Mouse (Mus musculus): ENCODE results near the gene Gramd4. TPM values are rescaled to one million over a fixed set of nuclear protein-coding genes. Genes with fewer than 3 reads are reported as not detected.
"Not testable (repeated sequence)": the region's sequence is repeated elsewhere in the genome, so short reads cannot be mapped to it uniquely, and the experiment has no call there.

Gene Gramd4
- polyA plus RNA-seq, 1 experiment = 25.4 TPM

DNA sequence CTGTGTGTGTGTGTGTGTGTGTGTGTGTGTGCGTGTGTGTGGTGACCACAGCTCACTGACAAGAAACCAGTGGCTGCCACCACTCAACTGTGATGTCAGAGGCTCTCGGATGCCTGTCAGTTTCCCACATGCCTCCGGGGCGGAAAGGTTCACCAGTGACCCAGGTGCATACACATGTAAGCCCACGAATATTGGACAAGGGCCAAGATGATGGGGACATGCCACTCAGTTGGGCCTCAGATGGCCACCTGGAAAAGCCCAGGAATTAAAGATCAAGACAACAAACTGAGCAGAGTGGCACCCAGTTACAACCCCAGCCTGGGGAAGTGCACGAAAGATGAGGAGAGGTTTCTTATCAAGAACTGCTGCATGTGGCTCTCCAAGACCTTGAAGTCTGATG, 115.0 kb downstream of the Gramd4 start:
- WGBS = 46% methylated on average over 6 of the region's 6 CpGs
- no peak for DNase-seq (ENCODE audit: low read depth, low spot score)

DNA sequence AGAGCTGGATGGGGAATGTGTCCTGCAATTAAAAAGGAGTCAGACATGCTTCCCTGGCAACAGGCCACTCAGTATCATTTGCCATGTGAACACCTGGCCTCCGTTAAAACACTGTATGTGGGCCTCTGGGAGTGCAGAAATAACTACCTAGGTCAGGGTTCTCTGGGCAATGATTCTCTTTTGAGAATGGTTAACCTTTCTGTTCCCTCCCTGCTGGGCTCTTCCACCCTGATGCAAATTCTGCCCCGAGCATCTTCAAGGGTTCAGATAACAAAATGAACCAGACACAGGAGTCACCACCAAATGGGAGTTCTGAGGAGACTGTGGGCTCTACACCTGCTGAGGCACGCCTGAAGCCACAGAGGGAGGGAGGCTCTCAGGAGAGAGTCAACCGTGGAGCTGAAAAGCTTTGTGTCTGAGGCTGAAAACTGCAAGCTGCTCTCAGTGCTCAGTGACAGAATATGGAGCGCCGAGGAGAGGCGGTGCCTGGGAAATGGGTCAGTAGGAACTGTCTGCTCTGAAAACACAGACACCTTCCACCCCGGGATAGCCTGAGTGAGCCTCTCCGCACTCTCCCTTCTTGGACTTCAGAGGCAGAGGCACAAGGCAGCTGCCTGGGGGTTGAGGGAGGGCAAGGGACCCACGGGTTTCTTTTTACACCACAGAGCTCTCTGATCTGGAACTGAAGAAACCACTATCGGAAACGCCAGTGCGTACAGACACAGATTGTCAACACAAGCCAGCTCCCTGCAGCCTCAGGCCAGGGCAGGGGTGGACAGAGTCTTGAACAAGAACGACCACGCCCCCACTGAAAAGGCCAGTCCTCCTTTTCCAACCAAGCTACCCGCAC, 115.9 kb downstream of the Gramd4 start:
- WGBS = 20% methylated on average over 16 of the region's 16 CpGs
- DNase-seq (ENCODE audit: low read depth, low spot score) = no peak

DNA sequence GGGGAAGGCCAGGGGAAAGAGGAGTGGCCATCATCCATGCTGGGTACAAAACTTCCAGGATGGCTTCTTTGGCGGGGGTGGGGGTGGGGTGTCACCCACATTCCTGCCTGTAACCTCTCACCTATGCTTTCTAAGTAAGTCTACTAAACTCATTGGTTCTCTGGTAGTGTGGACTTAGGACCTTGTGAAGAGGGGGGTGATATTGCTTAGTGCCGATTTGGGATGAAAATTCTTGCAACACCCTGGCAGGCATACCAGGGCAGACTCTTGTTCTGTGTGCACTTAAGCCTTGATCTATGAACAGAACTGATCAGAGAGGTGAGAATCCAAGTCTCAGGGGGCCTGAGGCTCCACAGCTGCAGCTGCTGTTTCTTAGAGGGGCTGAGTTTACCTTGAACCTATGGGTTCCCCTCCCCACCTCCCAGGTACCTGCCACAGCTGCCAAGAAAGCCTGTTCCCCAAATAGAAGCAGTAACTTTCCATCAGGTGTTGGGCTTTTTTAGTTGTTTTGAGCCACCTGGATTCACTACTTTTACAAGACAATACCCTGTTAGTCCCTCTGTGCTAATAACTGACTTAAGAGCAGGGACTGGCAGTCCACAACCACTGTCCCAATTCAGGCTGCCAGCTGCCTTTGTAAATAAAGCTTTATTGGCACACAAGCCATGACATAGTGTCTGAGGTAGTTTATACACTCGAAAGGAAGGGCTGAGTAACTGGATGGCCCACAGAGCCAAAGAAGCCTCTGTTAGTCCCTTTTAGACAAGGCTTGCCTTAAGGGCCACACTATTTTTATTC, 118.0 kb downstream of the Gramd4 start:
- WGBS = 35% methylated on average over 3 of the region's 3 CpGs
- no peak for DNase-seq (ENCODE audit: low read depth, low spot score)

DNA sequence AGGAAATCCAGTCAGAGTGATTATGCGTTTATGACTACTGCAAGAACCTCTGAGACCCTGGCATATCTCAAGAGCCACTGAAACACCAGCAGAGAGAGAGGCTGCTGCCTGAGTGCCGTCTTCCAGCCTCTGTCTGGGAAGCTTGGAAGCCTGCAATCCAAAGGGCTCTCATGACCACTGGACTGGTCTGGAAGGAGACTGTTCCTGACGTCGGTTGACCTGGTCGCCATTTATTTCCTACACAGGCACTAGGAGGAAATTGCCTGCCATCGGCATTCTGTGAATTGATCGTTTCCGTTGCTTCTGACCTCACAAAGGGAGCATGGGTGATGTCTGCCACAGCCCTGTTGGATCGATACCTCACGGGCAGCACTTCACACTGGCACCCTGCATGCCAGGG, 118.7 kb downstream of the Gramd4 start:
- no peak for DNase-seq (ENCODE audit: low read depth, low spot score)
- WGBS = 74% methylated on average over 10 of the region's 10 CpGs

DNA sequence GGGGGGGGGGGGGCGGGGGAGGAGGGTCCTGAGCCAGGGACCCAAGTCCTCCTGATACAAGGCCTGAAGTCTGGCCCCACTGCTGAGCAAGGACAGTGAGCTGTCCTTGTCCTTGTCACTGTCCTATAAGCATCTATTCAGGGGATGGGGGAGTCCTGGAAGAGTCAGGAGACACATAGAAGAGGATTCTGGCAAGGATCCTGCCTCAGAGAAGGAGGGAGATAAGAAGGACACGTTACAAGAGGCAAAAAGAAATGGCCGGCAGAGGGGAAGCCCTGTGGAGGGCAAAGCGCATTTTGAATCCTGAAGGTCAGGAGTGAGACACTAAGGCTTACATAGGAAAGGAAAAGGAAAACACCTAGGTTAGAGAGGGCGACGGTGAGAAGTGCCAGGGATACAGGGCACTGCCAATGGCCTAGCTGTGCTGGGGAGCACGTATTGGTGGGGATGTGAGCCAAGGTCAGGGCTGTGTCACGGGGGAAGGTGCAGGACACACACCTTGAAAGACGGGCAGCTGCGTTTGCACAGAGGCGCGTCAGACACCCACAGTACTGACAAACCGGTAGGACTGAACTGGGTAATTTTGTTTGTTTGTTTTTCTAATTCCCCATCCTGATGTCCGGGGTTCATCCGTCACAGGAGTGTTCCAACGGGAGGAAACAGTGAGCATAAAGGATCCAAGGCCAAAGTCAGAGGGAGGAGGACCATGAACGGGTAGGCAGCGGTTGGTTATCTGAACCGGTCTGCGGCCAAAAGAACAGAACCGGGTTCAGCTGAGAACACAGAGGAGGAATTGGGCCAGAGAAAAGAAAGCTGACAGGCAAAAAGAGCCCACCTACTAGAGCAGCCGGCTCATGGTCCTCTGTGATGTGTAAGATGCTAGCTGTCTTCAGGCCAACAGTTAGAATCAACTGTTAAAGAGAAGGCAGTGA, 119.5 kb downstream of the Gramd4 start:
- 32% methylated on average over 22 of the region's 22 CpGs for WGBS

DNA sequence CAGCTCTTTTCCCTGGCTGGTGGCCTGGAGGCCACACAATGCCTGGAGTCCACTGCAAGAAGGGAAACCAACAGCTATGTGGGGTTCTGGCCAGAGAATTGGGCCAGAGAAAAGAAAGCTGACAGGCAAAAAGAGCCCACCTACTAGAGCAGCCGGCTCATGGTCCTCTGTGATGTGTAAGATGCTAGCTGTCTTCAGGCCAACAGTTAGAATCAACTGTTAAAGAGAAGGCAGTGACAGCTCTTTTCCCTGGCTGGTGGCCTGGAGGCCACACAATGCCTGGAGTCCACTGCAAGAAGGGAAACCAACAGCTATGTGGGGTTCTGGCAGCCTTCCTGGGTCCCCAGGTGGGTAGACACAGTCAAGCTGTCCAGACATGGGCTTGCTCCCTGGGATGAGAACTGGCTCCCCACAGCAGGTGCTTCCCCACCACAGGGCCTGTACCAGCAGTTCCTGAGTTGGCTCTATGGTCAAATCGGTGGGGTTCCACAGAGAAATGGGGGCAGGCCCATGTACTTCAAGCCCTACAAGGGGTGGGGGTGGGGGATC, 120.3 kb downstream of the Gramd4 start:
- DNase-seq (ENCODE audit: low read depth, low spot score) = not testable (repeated sequence)
- 81% methylated on average over 2 of the region's 2 CpGs for WGBS

More for the DNA sequence above, 119.5 kb downstream of the Gramd4 start:
- DNase-seq (ENCODE audit: low read depth, low spot score) = no peak

DNA sequence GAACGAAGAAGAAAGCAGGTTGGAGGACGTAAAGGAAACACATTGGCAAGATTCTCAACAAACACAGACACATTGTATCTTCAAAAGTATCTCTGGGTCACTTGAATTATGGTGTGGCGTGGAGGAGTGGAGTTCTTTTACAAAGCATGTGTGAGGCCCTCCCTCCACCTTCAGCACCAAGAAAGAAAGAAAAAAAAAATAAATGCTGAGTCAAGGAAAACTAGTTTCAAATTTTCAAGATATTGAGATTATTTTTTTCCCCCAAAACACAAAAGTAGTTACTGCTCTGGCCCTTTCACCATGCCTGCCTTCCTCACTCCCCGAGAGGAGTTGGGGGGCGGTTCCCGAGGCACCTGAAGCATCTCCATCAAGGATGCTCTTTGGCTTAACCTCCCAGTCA, 121.1 kb downstream of the Gramd4 start:
- no peak for DNase-seq (ENCODE audit: low read depth, low spot score)
- 90% methylated on average over 6 of the region's 6 CpGs for WGBS

DNA sequence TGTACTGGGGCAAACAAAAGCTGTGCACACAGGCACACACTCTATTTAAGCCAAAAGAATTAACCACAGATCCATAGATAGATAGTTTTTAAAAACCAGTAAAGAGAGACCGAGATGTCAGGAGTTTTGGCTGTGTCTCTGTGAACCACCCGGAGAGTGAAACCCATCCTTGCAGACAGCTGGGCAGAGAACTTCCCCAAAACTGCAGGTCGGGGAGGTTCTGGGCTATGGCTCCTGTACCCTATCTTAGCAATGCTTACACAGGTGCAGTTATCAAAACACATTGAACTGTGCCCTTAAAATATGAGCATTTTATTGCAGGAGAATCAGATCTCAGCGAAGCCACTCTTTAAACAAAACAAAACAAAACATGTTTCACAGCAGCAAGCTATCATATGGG, 122.9 kb downstream of the Gramd4 start:
- WGBS = 17% methylated on average over 4 of the region's 4 CpGs
- DNase-seq (ENCODE audit: low read depth, low spot score) = no peak

DNA sequence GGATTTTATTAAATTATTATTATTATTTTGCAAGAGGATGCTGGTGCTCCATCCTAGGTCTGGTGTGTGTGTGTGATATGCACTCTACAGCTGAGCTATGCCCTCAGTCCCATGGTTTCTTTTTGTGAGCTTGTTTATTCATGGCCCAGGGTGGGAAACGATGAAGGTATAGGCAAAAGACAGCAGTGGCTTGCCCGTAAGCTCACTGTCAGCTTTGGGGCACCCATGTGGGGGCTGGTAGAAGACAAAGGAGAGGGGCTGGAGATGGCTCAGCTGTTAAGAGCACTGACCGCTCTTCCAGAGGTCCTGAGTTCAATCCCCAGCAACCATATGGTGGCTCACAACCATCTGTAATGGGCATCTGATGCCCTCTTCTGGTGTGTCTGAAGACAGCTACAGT, 123.8 kb downstream of the Gramd4 start:
- DNase-seq (ENCODE audit: low read depth, low spot score) = not testable (repeated sequence)
- WGBS = 87% methylated on average over 3 of the region's 3 CpGs

DNA sequence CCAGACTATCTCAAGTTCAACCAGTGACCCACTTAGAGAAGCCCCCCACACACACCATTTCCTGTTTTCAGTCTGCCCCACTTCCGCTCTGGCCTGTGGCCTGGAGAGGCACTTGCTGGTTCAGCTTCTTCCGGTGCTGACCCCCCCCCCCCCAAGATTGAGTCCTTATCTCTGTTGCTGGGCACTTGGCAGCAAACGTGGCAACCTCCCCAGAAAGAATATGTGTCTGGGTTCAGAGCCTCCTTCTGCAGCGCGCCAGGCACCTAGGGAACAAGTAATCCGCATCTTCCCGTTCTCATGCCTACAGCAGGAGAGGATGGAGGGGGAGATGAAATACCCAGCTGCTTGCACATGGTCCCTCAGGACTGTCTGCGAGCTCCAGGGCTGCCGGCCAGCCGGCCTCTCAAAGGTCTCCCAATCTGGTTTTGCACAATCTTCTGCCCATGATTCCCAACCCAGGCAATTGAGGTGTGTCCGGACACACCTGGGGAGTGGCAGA, 124.5 kb downstream of the Gramd4 start:
- DNase-seq (ENCODE audit: low read depth, low spot score) = no peak
- WGBS = 6% methylated on average over 11 of the region's 11 CpGs

DNA sequence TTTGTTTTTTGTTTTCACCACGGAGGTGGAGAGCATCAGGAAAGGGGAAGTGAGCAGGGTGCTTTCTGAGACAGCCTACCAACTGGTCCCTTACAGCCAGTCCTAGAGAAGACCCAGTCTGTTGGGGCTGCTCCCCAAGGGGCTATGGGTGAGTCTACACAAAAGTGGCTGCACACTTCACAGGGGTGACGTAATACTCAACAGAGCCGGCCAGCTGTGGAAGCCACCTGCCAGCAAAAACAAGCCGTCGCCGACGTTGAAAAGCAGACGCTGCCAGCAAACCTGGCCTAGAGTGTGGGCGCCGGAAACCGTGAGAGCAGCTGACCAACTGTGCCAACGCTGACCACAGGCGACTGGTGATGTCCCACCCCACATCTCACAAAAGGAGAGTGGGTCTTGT, 125.2 kb downstream of the Gramd4 start:
- DNase-seq (ENCODE audit: low read depth, low spot score) = no peak
- 14% methylated on average over 13 of the region's 13 CpGs for WGBS

DNA sequence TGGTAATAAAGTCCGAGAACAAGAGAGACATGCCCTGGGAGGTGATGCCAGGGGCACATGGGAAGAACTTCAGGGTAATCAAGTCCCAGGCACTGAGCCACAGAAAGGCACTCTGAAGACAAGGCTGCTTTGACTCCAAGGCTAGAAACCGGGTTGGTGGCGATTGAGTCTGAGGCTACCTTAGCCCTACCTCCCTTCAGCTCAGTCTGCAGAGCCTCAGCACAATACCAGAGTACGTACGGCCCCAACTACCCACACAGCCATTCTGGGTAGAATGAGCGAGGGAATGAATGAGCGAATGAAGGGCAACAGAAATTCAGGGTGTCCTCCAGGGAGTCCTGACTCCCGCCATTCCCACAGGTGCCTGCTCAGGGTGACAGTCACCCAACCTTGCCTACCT, 126.0 kb downstream of the Gramd4 start:
- WGBS = 92% methylated on average over 8 of the region's 8 CpGs
- DNase-seq (ENCODE audit: low read depth, low spot score) = no peak

DNA sequence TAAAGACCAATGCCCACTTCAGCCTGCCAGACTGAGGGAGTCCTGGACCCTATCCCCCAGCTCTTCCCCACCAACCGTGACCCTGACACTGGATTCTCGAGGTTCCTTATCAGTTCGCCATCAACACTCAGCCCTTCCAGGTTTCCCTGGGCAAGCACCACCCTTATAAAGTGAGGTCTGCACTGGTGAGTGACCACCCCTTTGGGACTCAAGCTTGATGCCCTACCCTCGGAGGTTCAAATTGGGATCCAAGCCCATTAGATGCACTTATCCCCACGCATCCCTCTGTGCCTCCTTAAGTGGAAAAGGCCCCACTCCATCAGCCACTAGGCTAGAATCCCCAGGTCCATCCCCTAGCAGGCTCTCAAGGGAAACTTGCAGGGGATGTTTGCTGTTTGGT, 126.6 kb downstream of the Gramd4 start:
- WGBS = 56% methylated on average over 5 of the region's 5 CpGs
- DNase-seq (ENCODE audit: low read depth, low spot score) = no peak

DNA sequence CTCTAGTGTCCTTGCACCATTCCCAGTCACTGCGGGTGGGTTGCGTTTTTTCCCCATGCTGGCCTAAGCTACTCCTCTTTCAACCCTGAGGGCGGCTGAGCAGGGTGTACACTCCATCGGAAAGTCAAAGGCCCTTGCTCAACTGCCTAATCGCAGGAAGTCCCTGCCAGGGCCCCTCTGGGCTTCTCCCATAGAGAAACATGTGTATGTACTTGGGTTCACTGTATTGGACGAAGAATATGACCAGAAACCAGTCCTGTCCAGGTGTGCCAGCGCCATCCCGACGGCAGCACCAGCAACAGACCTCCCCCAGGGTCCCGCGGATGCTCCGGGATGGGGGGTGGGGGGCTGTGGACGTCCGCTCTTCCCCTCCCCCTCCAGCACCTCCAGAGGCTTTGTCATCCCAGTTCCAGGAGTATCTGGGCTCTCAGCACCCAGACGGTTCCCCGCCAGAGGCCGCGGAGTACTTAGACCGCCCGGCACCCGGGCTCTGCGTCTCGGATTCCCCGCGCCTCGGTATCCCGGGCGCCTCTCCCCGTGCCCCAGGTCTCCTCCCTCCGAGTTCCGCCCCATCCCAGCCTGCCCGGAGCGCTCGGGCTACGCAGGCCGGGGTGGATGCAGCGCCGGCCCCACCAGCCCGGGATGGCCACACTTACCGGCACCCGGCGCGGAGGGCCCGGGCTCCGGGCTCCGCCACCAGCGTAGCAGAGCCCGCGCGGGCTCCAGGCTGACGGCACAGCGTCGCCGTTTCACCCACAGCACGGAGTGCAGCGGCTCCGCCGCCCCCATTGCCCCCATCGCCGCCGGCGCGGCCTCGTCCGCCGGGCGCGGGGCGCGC, 127.6 kb downstream of the Gramd4 start:
- under 1% methylated on average over 70 of the region's 70 CpGs for WGBS
- DNase-seq (ENCODE audit: low read depth, low spot score) = no peak

DNA sequence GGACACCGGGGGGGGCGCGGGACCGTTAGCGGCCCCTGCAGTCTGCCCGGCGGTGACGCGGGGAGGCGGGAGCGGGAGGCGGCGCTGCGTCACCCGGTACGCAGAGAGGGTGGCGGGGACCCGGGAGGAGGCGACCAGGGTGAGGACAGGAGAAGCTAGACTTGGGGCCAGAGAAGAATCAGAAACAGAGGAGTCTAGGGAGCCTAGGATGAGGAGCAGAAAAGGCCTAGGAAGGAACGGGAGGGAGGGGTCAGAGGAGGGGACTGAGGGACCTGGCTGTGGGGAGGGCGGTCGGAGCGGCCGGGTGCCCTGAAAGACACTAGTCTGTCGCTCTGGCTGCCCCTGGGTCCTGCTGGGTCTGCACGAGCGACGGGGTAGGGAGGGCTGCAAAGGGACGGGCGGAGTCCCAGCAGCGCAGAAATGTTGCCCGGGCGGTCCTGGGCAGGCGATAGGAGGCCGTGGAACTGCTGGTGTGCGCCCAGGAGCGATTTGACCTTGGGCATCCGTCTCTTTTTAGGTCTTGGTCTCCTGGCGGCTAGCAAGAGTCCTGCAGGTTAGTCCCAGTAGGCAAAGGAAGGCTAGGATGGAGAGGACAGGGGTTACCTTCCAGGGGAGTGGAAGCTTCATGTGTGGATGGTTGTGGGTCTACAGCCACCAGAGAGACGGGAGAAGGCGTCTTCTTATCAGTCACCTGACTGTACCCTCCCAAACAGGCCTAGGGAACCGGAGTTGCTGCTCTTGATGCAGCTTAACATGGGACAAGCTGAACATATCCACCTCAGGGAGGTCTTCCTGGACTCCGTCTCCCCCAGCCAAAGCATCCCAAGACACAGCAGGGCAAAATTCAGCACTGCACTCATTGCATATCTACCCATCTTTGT, 128.4 kb downstream of the Gramd4 start, which contains the start of gene Cerk:
TSS of gene Cerk (minus strand) at position 453 of the 881 bp plus-strand sequence.
- 4% methylated on average over 42 of the region's 43 CpGs for WGBS
- DNase-seq (ENCODE audit: low read depth, low spot score) = no peak

DNA sequence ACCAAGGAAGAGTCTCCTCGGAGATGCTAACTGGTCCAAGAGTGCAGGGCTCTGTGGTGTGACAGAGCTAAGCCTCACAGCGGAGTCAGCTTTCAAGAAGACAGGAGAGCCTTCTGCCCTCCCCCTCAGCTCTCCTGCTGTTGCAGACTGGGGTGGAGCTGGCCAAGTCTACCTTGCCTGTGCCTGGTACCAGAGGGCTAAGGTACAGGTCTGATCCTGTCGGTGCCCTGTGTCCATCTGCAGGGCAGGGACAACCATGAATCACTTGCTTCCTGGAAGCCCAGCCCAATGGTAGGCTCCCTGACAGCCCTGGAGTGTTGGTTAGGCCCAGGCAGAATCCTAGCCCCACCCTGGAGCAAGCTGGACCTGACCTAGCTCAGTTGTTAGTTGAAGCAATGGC, 129.2 kb downstream of the Gramd4 start:
- no peak for DNase-seq (ENCODE audit: low read depth, low spot score)
- 40% methylated on average over 3 of the region's 3 CpGs for WGBS

All from large intestine, adult 2 months (tissue).